Mouse (Mus musculus) midbrain, embryonic 12.5 days (tissue): ENCODE results near the gene 0610030E20Rik. TPM values are rescaled to one million over a fixed set of nuclear protein-coding genes. Genes with fewer than 3 reads are reported as not detected.

ENCODE experiments used
- ATAC-seq: fragments of 200-750 bp; cut with Nextera tagmentation; 2 replicates; pipeline ENCODE4 v1.8.0; 2017; ENCODE audit warnings: low read depth, moderate TSS enrichment, moderate library complexity; ENCODE audit not compliant: low FRiP score
- H3K27ac ChIP-seq: fragments of 300-500 bp; sonication (generic); replicated peaks from 2 replicates; pipeline ENCODE4 v1.5.1; 2016; ENCODE audit warnings: mild to moderate bottlenecking
- H3K27me3 ChIP-seq: fragments of 300-500 bp; sonication (generic); 2 replicates; pipeline ENCODE4 v1.6.1; 2016; ENCODE audit warnings: mild to moderate bottlenecking
- H3K36me3 ChIP-seq: fragments of 300-500 bp; sonication (generic); 2 replicates; pipeline ENCODE4 v1.6.1; 2016
- H3K4me1 ChIP-seq: fragments of 300-500 bp; sonication (generic); 2 replicates; pipeline ENCODE4 v1.6.1; 2016
- H3K4me2 ChIP-seq: fragments of 300-500 bp; sonication (generic); replicated peaks from 2 replicates; pipeline ENCODE4 v1.6.1; 2016; ENCODE audit warnings: mild to moderate bottlenecking, moderate library complexity
- H3K4me3 ChIP-seq: fragments of 300-500 bp; sonication (generic); 2 replicates; pipeline ENCODE4 v1.5.1; 2016; ENCODE audit warnings: mild to moderate bottlenecking
- H3K9ac ChIP-seq: fragments of 300-500 bp; sonication (generic); replicated peaks from 2 replicates; pipeline ENCODE4 v1.6.1; 2016; ENCODE audit warnings: mild to moderate bottlenecking, moderate library complexity
- H3K9me3 ChIP-seq: fragments of 300-500 bp; sonication (generic); 2 replicates; pipeline ENCODE4 v1.6.1; 2016; ENCODE audit warnings: mild to moderate bottlenecking
- WGBS: fragments of 180-500 bp; shearing (Covaris S2); methylation state at CpG from one replicate; pipeline ENCODE4 v1.1.7; 2016; 5-methylcytosine and 5-hydroxymethylcytosine counted together
- polyA plus RNA-seq: library from polyadenylated mRNA; unstranded; fragments of >200 nt; fragmentation: Nextera tagmentation; extraction: Ambion mirVana; gene quantifications from 2 replicates; pipeline ENCODE4 v1.2.1, GENCODE M21; 2016

The 0610030E20Rik gene
- 25.4 and 29.6 TPM in 2 replicates for polyA plus RNA-seq

GRCm38 (mm10) chr6:72347166-72347941 is at the start of gene 0610030E20Rik:
TSS of gene 0610030E20Rik (plus strand) at chr6:72347317.
- under 1% methylated on average over 61 of the region's 72 CpGs for WGBS
- Histone ChIP-seq H3K4me2 (peak within 1 kb of the TSS; percentile 74), H3K4me1 (peaks cover 36% of the 10 kb centered on the region), H3K27ac (peak within 1 kb of the TSS; percentile 85), H3K36me3 (peaks cover 29% of the 10 kb centered on the region), H3K4me3 (peak within 1 kb of the TSS; percentile 87), H3K27me3 (no peaks in the 10 kb centered on the region), H3K9me3 (no peaks in the 10 kb centered on the region), H3K9ac (peak within 1 kb of the TSS; percentile 89)
- peak; percentile 82 for ATAC-seq

DNA sequence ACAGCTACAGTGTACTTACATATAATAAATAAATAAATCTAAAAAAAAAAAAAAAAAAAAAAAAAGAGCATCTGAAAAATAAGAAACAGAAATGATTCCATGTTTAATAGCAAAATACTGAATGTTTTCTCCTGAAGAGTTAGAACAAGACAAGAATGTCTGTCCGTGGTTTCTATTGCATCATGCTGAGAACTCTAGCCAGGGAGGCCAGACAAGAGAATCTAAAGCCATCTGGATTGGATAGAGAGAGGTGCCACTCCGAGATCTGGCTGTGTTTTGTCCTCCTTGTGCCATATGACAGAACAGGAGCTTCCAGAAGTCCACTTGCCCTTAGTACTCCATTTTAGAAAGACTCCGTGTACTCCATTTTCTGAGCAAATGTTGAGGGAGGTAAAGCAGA is 49.3 kb upstream of the 0610030E20Rik start:
- Histone ChIP-seq H3K4me2 (no peak overlapping the region), H3K4me3 (no peak overlapping the region), H3K27ac (no peak overlapping the region), H3K9me3 (no peaks in the 10 kb centered on the region), H3K27me3 (no peaks in the 10 kb centered on the region), H3K4me1 (no peaks in the 10 kb centered on the region), H3K36me3 (no peaks in the 10 kb centered on the region), H3K9ac (no peak overlapping the region)
- no peak for ATAC-seq
- 81% methylated on average over 3 of the region's 3 CpGs for WGBS

DNA sequence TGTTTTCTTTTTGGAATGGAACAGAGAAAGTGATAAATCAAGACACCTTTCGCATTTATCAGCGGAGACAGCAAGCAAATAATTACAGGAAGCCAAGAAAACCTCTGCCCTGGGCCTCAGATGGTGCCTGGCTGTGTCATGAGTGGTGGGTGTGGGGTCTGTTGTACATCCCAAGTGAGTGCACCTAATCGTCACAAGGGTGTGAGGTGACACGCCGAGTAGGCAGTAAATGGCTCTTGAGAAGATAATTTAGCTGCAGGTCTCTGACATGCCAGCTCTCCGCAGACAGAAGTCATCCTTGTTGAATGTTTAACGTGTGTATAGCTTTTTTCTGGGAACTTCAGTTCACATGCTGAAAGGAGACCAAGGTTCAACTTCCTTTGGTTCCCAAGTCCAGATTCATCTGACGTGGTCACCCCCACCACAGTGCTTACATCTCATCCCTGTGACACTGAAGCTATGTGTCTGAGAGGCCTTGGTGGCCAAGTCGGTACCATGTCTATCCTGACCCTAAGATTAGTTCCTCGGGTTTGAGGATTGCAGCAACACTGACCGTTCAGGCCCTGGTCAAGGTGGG is 44.7 kb upstream of the 0610030E20Rik start:
- 89% methylated on average over 11 of the region's 11 CpGs for whole genome bisulfite sequencing

GRCm38 (mm10) chr6:72303510-72303909 is 43.6 kb upstream of the 0610030E20Rik start:
- no peak overlapping the region for H3K4me3 ChIP-seq
- no peak overlapping the region for H3K27ac ChIP-seq
- 58% methylated on average over 9 of the region's 9 CpGs for WGBS
- no peaks in the 10 kb centered on the region for H3K9me3 ChIP-seq
- H3K27me3 ChIP-seq: no peaks in the 10 kb centered on the region
- H3K4me1 ChIP-seq: no peaks in the 10 kb centered on the region
- no peak overlapping the region for H3K9ac ChIP-seq
- H3K4me2 ChIP-seq: no peak overlapping the region
- no peak for ATAC-seq
- no peaks in the 10 kb centered on the region for H3K36me3 ChIP-seq

More for the DNA sequence above, 44.7 kb upstream of the 0610030E20Rik start:
- Histone ChIP-seq H3K27ac (no peak overlapping the region), H3K4me2 (no peak overlapping the region), H3K9me3 (no peaks in the 10 kb centered on the region), H3K9ac (no peak overlapping the region), H3K4me1 (no peaks in the 10 kb centered on the region), H3K4me3 (no peak overlapping the region), H3K27me3 (no peaks in the 10 kb centered on the region), H3K36me3 (no peaks in the 10 kb centered on the region)
- ATAC-seq: no peak

- Histone ChIP-seq H3K9me3 (no peaks in the 10 kb centered on the region), H3K4me2 (no peak overlapping the region), H3K27me3 (no peaks in the 10 kb centered on the region), H3K9ac (no peak overlapping the region), H3K27ac (no peak overlapping the region), H3K4me1 (no peaks in the 10 kb centered on the region), H3K36me3 (peaks cover 33% of the 10 kb centered on the region), H3K4me3 (no peak overlapping the region)
- no peak for ATAC-seq
- 92% methylated on average over 3 of the region's 3 CpGs for WGBS
These were observed 34.9 kb upstream of the 0610030E20Rik start for GRCm38 (mm10) chr6:72312198-72312597.

- no peak for ATAC-seq
- Histone ChIP-seq H3K27ac (no peak overlapping the region), H3K9ac (no peak overlapping the region), H3K9me3 (no peaks in the 10 kb centered on the region), H3K27me3 (no peaks in the 10 kb centered on the region), H3K4me1 (no peaks in the 10 kb centered on the region), H3K4me3 (no peak overlapping the region), H3K4me2 (no peak overlapping the region), H3K36me3 (peaks cover 43% of the 10 kb centered on the region)
- WGBS: 86% methylated on average over 11 of the region's 11 CpGs
These were observed 33.8 kb upstream of the 0610030E20Rik start for GRCm38 (mm10) chr6:72313124-72313867.

DNA sequence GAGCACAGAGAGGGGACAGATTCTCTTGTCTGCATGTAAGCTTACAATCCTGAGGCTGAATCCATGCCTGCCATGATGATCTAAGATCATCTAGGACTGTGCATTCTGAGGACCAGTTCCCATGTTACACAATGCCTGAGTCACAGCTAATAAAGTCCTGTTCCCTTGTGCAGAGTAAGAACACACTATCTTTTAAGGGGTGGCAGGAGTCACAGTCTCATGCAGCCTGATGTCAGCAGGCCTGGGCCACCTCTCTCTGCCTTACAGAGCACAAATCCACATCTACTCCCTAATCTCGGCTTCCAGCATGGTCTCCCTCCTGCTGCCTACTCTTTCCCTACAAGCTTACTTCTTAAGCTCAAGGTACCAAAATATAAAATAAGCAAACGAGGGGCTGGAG is 31.7 kb upstream of the 0610030E20Rik start:
- Histone ChIP-seq H3K27ac (no peak overlapping the region), H3K9me3 (no peaks in the 10 kb centered on the region), H3K9ac (no peak overlapping the region), H3K4me1 (no peaks in the 10 kb centered on the region), H3K4me3 (no peak overlapping the region), H3K36me3 (peaks cover 64% of the 10 kb centered on the region), H3K27me3 (no peaks in the 10 kb centered on the region), H3K4me2 (no peak overlapping the region)
- 83% methylated on average over 2 of the region's 2 CpGs for WGBS
- ATAC-seq: no peak

- no peak for ATAC-seq
- H3K9me3 ChIP-seq: no peaks in the 10 kb centered on the region
- no peaks in the 10 kb centered on the region for H3K4me1 ChIP-seq
- no peaks in the 10 kb centered on the region for H3K27me3 ChIP-seq
- WGBS: 83% methylated on average over 1 of the region's 1 CpGs
- H3K4me2 ChIP-seq: no peak overlapping the region
- no peak overlapping the region for H3K4me3 ChIP-seq
- no peak overlapping the region for H3K9ac ChIP-seq
- H3K36me3 ChIP-seq: peaks cover 70% of the 10 kb centered on the region
- H3K27ac ChIP-seq: no peak overlapping the region
These were observed 31.1 kb upstream of the 0610030E20Rik start for GRCm38 (mm10) chr6:72316044-72316443.

DNA sequence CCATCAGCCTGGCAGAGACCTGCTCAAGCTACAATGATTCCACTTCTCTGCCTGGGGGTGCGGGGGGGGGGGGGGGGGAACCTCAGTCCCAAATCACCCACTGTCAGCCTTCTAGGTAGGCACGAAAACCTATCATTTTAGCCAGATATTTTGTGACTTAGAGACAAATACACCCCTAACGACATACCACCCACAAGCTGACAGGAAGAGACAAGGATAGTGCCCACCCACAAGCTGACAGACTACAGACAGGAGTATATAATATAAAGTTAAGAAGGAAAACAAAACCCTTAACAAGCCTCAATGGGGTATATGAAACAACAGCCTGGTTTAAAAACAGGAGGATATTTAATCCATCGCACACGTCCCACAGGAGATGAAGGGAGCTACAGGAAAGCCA is 28.7 kb upstream of the 0610030E20Rik start:
- no peaks in the 10 kb centered on the region for H3K4me1 ChIP-seq
- WGBS: 83% methylated on average over 5 of the region's 5 CpGs
- no peak for ATAC-seq
- no peaks in the 10 kb centered on the region for H3K27me3 ChIP-seq
- H3K36me3 ChIP-seq: peaks cover 84% of the 10 kb centered on the region
- H3K9me3 ChIP-seq: no peaks in the 10 kb centered on the region
- H3K27ac ChIP-seq: no peak overlapping the region
- H3K4me2 ChIP-seq: no peak overlapping the region
- no peak overlapping the region for H3K4me3 ChIP-seq
- no peak overlapping the region for H3K9ac ChIP-seq

- Histone ChIP-seq H3K27ac (no peak overlapping the region), H3K27me3 (no peaks in the 10 kb centered on the region), H3K4me2 (no peak overlapping the region), H3K9me3 (no peaks in the 10 kb centered on the region), H3K4me3 (no peak overlapping the region), H3K4me1 (no peaks in the 10 kb centered on the region), H3K36me3 (peaks cover 83% of the 10 kb centered on the region), H3K9ac (no peak overlapping the region)
- no peak for ATAC-seq
- WGBS: 87% methylated on average over 11 of the region's 11 CpGs
These were observed 28.1 kb upstream of the 0610030E20Rik start for GRCm38 (mm10) chr6:72319019-72319418.

DNA sequence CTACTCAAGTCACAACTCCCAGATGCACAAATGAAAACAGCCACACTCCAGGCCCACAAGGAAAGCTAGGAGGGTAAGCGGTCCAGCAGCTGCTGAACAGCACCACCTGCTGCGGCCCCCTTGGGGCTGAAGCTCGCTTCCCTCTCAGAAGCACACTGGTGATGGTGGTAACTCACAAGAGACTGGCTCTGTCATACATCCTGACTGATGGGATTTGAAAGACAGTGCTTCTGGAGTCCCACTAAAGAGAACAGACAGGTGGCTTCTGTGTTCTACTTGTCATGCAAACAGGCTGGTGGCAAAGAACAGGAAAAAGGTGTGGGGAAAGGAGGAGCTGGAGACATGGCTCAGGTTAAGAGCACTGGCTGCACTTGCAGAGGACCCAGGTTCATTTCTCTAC is 24.2 kb upstream of the 0610030E20Rik start:
- 97% methylated on average over 3 of the region's 3 CpGs for WGBS
- no peak overlapping the region for H3K9ac ChIP-seq
- no peak overlapping the region for H3K4me3 ChIP-seq
- no peaks in the 10 kb centered on the region for H3K9me3 ChIP-seq
- no peaks in the 10 kb centered on the region for H3K4me1 ChIP-seq
- no peak overlapping the region for H3K27ac ChIP-seq
- no peaks in the 10 kb centered on the region for H3K27me3 ChIP-seq
- H3K36me3 ChIP-seq: peaks cover 96% of the 10 kb centered on the region
- ATAC-seq: no peak
- no peak overlapping the region for H3K4me2 ChIP-seq
